Mouse (Mus musculus): ENCODE data around the gene Rab7b.

Gene Rab7b

GRCm38 (mm10) chr1:131688475-131688874, at the start of gene Rab7b:
Gene Rab7b (plus strand): TSS chr1:131688695.
- DNase-seq, result no peak

- DNase-seq, result no peak
Measured at GRCm38 (mm10) chr1:131640062-131640461, 48.4 kb upstream of the Rab7b start.

DNA sequence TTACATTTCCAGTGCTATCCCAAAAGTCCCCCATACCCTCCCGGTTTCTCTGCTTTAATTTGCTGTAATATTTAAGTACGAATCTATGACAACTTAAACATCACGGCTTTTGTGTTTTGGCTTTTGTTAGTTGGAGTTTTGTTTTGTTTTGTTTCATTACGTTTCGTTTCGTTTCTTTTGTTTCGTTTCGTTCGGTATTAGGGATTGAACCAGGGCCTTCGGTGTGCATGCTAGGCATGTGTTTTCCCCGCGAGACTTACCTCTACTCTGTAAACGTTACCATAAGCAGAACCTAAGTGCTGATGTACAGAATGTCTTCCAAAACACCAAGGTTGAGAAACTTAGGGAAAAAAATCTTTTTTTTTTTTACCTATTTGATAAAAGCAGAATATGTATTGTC, 46.9 kb upstream of the Rab7b start:
- no peak for DNase-seq

GRCm38 (mm10) chr1:131642251-131642650, 46.2 kb upstream of the Rab7b start:
- DNase-seq, result no peak

DNA sequence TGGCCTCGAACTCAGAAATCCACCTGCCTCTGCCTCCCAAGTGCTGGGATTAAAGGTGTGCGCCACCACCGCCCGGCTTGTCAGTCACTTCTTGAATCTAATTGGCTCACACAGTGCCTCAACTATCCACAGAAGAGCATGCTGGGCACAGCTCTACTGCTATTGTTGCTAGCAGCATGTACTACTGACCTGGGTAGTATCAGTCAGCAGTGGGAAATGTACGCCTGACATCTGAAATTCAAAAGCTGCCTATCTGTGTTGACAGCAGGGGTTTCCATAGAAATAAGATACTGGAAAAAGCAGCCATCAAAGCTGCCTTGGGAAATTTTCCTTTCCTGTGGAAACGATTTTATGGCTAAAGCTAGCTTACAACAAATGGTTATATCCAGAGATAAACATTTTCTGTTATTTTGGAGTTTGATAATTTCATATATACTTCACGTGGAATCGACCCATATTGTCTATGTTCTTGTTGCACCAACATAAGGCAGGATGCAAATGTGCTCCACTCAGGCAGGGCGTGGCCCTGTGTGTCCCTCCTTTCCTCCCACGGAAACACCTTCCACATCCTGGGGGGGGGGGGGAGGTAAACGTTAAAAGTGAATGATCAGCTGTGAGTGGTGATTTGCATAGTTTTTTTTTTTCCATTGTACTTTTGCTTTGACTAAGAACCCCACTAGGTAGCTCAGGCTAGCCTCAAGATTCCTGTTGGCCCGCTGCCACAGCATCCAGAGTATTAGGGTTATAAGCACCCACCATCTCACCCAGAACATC, 35.6 kb upstream of the Rab7b start:
- peak in 1 of 2 experiments; percentile 23 for DNase-seq

GRCm38 (mm10) chr1:131655601-131656000, 32.9 kb upstream of the Rab7b start:
- no peak for DNase-seq

GRCm38 (mm10) chr1:131657945-131658354, 30.5 kb upstream of the Rab7b start:
- peak; percentile 83 to 88 for DNase-seq

DNA sequence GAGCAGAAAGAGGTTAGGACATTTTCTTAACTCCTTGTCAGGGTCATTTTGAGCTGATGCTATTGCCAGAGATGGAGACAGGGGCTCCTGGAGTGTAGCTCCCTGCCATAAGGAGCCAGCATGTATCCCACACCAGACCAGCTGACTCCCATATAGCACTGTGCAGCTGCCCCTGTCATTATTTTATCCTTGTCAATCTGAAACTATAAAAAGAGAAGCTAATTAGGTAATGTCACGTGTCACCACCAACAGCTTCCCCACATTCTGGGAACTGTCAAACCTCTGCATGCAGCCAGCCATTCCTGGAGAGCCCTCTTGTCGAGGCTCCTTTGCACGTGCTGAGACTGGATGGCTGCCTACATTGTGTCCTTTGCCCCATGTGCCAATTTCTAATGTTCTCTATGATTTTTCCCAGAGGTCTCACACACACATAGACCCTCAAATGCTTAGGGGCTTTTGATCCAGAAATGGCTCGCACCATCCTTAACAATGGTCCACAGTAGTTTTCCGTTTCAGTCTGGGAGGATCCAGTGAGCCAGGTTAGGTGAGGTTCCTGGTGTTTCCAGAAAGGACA, 28.9 kb upstream of the Rab7b start:
- DNase-seq, result no peak

DNA sequence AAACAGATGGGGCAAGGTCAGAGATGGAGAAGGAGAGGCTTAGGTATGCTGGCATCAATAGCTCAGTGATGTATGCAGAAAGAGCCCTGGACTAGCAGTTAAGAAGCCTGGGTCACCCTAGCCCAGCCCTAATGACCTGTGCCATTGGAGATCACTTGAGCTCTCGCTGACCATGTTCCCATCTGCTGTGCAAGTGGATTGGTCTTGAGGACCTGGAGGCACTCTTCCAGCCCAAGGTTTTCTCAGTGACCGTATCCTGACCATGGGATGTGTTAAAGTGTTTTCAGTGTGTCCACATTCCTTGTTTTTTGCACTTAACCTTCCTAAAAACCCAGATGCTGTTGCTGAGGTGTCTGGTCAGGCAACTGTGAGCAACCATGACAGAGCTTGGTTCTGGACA, 28.2 kb upstream of the Rab7b start:
- no peak for DNase-seq

GRCm38 (mm10) chr1:131660716-131661472, 27.6 kb upstream of the Rab7b start:
- no peak for DNase-seq

DNA sequence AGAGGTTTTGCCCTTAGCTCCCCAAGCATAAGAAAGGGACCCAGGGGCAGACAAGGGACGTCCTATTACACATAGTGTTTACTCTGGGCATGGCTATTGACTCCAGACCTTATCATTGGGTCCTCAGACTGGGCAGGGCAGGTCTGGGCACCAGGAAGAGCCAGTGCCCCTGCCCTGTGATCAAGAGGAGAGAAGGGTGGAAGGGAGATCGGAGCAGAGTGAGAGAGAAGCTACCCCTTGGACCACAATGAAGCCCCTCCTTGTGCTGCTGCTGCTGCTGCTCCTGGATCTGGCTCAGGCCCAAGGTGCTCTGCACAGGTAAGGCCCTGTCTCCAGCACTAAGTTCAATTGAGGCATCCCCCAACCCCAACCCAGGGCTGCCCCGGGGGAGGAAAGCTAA, 26.7 kb upstream of the Rab7b start:
- no peak for DNase-seq

DNA sequence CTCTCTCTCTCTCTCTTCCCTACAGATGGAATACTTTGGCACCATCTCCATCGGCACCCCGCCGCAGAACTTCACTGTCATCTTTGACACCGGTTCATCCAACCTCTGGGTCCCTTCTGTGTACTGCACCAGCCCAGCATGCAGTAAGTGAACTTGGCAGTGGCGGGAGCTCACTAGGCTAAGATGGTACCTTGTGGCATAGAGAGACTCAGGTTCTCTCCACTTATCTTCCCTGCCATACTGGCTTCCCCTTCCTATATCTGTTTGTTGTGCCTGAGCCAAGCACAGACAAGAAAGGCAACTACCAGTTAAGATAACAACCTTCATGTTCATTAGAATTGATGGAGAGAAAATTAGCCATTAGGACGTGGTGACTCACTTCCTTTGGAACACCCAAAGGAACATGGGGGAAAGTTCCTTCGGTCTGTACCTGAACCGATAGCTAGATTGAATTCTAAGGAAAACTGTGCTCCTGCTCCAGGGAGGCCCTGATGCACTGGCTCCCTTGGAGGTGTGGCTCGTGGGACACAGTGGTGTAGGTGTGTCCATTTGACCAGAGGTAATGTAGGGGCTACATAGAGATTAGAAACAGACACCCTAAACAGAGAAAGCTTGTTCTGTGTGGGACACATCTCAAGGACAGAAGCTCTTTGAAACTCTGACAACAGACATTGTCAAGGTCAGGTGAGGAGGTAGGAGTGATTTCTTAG, 25.1 kb upstream of the Rab7b start:
- no peak for DNase-seq

DNA sequence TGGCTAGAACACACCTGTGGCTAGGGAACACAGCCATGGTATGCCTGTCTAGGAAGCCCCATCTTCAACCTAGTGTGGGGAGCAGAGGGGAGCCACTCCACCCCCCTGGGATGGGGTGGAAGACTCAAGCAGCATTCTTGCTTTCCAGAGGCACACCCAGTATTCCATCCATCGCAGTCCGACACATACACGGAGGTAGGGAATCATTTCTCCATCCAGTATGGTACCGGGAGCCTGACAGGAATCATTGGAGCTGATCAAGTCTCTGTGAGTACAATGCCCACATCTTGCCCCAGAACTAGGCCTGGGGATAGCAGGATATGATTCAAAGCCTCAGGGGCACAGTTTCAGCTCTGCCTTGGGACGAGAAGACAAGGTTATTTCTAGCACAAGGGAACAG, 24.4 kb upstream of the Rab7b start:
- no peak for DNase-seq

DNA sequence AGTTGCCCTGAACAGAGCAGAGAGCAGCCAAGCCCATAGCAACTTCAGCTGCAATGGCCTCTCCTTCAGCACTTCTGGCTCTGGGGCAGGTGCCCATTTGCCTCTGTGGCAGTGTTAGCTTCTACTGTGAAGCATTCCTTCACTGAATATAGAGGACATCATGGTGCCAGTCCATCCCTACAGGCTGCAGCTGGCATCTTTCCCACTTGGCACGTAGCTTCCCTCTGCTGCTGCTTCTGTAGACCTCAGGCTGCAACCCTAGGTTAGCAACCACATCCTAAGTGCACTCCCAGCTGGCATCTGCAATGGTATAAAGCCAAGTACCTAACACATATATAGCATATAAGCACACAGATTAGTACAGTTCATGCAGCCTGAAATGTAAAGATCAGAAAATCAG, 22.6 kb upstream of the Rab7b start:
- no peak for DNase-seq

GRCm38 (mm10) chr1:131671113-131671512, 17.4 kb upstream of the Rab7b start:
- no peak for DNase-seq

GRCm38 (mm10) chr1:131672361-131672760, 16.1 kb upstream of the Rab7b start:
- DNase-seq, result peak; percentile 18 to 33

DNA sequence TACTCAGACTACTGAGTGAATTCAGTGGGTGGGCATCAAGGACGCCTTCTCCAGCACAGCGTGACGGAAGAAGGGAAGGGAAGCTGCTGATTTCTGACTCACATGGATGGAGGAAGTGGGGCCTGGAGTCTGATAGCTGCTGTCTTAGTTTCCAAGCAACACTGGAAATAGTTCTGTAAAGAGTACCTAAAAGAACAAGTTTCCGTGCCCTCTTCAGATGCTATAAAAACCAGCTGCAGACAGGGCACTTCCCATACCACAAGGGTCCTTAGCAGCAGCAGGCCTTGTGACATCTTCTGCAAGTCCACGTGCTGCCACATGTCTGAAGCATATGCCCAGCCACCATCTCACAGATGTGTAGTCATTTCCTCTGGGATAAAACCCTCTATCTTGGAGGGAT, 8.9 kb upstream of the Rab7b start:
- no peak for DNase-seq

GRCm38 (mm10) chr1:131687739-131688138, 756 bp upstream of the Rab7b start:
- DNase-seq, result no peak

DNA sequence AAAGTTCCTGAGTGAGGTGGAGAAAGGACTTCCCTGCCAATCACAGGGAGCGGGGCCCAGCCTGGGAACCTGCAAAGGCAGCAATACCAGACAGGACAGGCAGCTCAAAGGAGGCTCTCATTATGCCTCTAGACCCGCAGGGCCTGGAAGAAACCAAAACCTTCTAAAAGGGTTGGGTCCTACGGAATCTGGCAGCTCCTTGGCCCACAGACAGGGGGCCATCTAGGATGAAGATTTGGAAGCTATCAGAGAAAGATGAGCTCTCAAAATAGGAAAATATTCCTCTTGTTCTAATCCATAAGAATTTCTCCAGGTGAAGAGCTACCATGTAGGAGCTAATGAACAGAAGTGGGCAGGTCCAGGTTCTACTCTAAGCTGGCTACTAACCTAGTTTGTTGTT, 521 bp downstream of the Rab7b start:
- DNase-seq, result no peak

DNA sequence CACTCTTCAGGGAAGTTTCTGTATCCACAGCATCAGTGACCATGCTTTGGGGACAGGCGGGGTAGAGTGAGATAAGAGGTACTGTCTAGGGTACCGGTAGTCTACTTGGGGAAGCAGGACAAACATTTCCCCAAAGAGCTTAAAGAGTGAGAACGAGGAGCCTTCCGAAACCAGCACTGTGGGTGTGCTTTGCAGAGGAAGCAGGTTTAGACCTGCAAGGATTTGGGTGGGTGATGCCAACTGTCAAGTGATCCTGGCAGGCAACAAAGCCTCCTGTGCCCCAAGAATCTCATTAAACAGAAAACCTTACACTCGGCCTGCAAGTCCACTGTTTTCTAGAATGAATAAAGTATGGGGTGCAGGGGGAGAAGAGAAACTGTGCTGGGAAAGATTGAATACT, 1.4 kb downstream of the Rab7b start:
- no peak for DNase-seq

DNA sequence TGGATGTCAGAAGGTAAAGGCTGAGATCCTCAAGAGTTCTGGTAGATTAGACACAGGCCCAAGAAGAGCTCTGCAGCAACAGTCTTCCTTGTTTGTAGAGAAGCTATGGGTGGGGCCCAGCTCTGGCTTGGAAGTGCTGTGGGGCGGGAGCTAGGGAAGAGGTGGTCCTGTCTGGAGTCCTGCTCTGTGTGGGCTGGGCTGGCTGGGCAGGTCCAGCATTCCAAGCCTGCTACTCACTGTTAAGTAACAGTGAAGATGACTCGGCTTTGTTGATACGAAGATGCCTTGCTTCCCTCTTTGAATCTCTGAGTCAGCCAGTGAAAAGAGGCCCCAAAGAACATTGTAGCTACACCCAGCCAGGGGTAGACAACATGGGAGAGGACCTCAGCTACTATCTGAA, 1.9 kb downstream of the Rab7b start:
- DNase-seq, result no peak

GRCm38 (mm10) chr1:131691356-131691755, 2.9 kb downstream of the Rab7b start:
- DNase-seq, result no peak

DNA sequence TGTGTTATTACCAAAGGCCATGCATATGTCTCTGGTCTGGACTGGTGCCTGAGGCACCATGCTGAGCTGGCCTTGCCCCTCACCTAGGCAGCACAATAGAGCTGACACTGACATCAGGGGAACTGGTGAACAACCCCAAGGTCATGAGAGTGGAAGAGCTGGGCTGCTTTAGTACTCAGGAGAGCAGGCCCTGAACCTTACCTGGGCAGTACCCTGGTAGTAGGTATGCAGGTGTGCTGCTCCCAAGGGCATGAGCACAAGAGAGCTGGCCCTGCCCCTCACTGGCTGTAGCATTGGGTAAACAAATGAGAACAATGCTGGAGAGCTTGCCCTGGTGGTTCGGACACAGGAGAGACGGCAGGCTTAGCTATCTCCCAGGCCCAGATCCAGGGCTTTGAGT, 6.8 kb downstream of the Rab7b start:
- no peak for DNase-seq

Data from spleen, adult 18-20 months (tissue).